Mouse (Mus musculus) stomach, postnatal 0 days (tissue): Measurements from ENCODE around the gene Gm12258. TPM values are rescaled to one million over a fixed set of nuclear protein-coding genes. Genes with fewer than 3 reads are reported as not detected.
"Not testable (repeated sequence)": the region's sequence is repeated elsewhere in the genome, so short reads cannot be mapped to it uniquely, and the experiment has no call there.

Experiments
- ATAC-seq: fragments of 200-750 bp; cut with Nextera tagmentation; 2 replicates; pipeline ENCODE4 v1.8.0; 2017; ENCODE audit not compliant: low FRiP score, low TSS enrichment
- DNase-seq: peaks from one replicate; pipeline ENCODE4 v3.0.0-alpha.2; 2016; ENCODE audit warnings: low spot score
- H3K27ac ChIP-seq: fragments of 300-500 bp; sonication (generic); replicated peaks from 2 replicates; pipeline ENCODE4 v1.5.1; 2014; ENCODE audit warnings: mild to moderate bottlenecking, control low read depth
- H3K27me3 ChIP-seq: fragments of 300-500 bp; sonication (generic); 2 replicates; pipeline ENCODE4 v1.6.1; 2014; ENCODE audit warnings: low read length; ENCODE audit not compliant: control insufficient read depth, insufficient read depth
- H3K36me3 ChIP-seq: fragments of 300-500 bp; sonication (generic); 2 replicates; pipeline ENCODE4 v1.6.1; 2014; ENCODE audit warnings: low read length, mixed read lengths; ENCODE audit not compliant: control insufficient read depth, insufficient read depth
- H3K4me1 ChIP-seq: fragments of 300-500 bp; sonication (generic); replicated peaks from 2 replicates; pipeline ENCODE4 v1.6.1; 2014; ENCODE audit warnings: antibody characterized with exemption; ENCODE audit not compliant: control insufficient read depth, insufficient read depth
- H3K4me2 ChIP-seq: fragments of 300-500 bp; sonication (generic); replicated peaks from 2 replicates; pipeline ENCODE4 v1.6.1; 2014; ENCODE audit warnings: low read depth, mild to moderate bottlenecking, control low read depth, moderate library complexity
- H3K4me3 ChIP-seq: fragments of 300-500 bp; sonication (generic); 2 replicates; pipeline ENCODE4 v1.5.1; 2014; ENCODE audit warnings: low read depth, low read length, control low read depth
- H3K9ac ChIP-seq: fragments of 300-500 bp; sonication (generic); 2 replicates; pipeline ENCODE4 v1.6.1; 2014; ENCODE audit warnings: mild to moderate bottlenecking, low read length, control low read depth, mixed read lengths
- H3K9me3 ChIP-seq: fragments of 300-500 bp; sonication (generic); 2 replicates; pipeline ENCODE4 v1.6.1; 2016; ENCODE audit warnings: low read length; ENCODE audit not compliant: control insufficient read depth
- CTCF ChIP-seq: IDR thresholded peaks from 2 replicates; pipeline ENCODE4 v1.5.1; 2016; ENCODE audit warnings: antibody characterized with exemption, low read depth, mild to moderate bottlenecking, moderate library complexity
- EP300 ChIP-seq: optimal IDR thresholded peaks from 2 replicates; pipeline ENCODE3; 2016; ENCODE audit warnings: antibody characterized with exemption
- WGBS: fragments of 180-500 bp; shearing (Covaris S2); extraction: QIAGEN DNeasy Blood & Tissue Kit; methylation state at CpG from one replicate; pipeline ENCODE4 v1.1.7; 2014; 5-methylcytosine and 5-hydroxymethylcytosine counted together
- polyA plus RNA-seq: library from polyadenylated mRNA; unstranded; fragments of >200 nt; fragmentation: Nextera tagmentation; extraction: Ambion mirVana; gene quantifications from 2 replicates; pipeline ENCODE4 v1.2.1, GENCODE M21; 2015

Gene Gm12258
- 2.4 and 2.6 TPM in 2 replicates for polyA plus RNA-seq

DNA sequence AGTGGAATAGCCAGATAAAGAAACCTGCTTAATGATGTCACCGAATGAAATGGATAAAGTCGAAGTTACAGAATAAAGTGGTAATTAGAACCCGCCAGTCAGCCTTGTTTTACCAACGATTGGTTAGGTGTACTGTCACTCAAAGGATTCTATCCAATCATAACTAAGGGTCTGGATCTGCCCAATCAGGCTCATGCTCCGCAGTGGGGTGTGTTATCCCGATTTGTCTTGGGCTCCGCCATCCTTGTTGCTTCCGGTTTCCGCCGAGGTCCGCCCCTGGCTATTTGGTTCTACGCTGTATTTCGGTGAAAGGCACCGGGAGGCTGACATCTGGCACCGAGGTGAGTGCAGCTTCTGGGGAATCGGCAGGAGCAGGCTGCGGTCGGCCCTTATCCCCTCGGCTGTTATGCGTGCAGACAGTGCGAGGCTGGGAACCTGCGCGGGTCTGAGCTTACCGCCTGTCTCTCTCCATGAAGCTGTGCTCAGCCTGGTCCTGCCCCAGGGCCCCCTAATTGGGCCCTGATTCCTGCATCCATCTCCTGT lies at the start of gene Gm12258:
Gm12258 (plus strand) TSS at position 240 of the 543 bp plus-strand sequence.
- no peaks in the 10 kb centered on the region for H3K4me1 ChIP-seq
- peak within 1 kb of the TSS; percentile 79 for H3K9ac ChIP-seq
- no peaks in the 10 kb centered on the region for H3K9me3 ChIP-seq
- peak within 1 kb of the TSS; percentile 68 for H3K4me2 ChIP-seq
- no peak for TF ChIP-seq CTCF
- no peak for TF ChIP-seq EP300
- peak; percentile 100 for ATAC-seq
- DNase-seq, result peak; percentile 87
- under 1% methylated on average over 24 of the region's 24 CpGs for WGBS
- H3K36me3 ChIP-seq, result 0 out of 2 replicates have a peak, but pooled peaks cover 5% of the 10 kb centered on the region
- no peaks in the 10 kb centered on the region for H3K27me3 ChIP-seq
- H3K27ac ChIP-seq, result peak within 1 kb of the TSS; percentile 45
- H3K4me3 ChIP-seq, result peak within 1 kb of the TSS; percentile 71

GRCm38 (mm10) chr11:58799747-58800146 lies 47.2 kb upstream of the Gm12258 start:
- DNase-seq (peak; percentile 10), ATAC-seq (no peak)
- H3K4me2 ChIP-seq, result no peak overlapping the region
- no peaks in the 10 kb centered on the region for H3K9me3 ChIP-seq
- H3K27me3 ChIP-seq, result no peaks in the 10 kb centered on the region
- H3K36me3 ChIP-seq, result no peaks in the 10 kb centered on the region
- no peak overlapping the region for H3K27ac ChIP-seq
- no peaks in the 10 kb centered on the region; the same call in 1 of the 2 replicates for H3K4me1 ChIP-seq
- TF ChIP-seq CTCF, result no peak
- TF ChIP-seq EP300, result no peak
- H3K9ac ChIP-seq, result no peak overlapping the region
- WGBS, result 67% methylated on average over 5 of the region's 5 CpGs
- H3K4me3 ChIP-seq, result no peak overlapping the region

GRCm38 (mm10) chr11:58801558-58802228 lies 45.3 kb upstream of the Gm12258 start, which contains the start of gene Fam183b:
Fam183b (minus strand) TSS chr11:58801960.
- peak; percentile 66; the same call in 1 of the 2 replicates for ATAC-seq
- H3K27ac ChIP-seq, result no peak within 1 kb of the TSS

DNA sequence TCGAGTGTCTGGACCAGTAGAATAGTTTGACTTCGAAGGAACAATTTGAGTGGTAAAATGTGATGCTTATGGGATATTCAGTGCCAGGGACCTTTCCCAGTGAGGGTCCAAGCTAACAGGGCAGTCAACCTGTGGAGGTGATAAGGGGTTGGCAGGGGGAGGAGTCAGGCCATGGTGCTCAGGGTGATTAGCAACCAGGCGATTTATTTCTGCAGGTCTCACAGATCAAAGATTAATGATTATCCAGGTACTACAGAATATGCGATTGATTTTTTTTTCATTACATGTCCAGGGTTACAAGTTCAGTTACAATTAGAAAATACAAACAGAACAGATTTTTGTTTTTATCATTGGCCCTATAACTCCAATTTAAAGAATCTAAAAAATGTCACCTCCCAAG lies 43.1 kb upstream of the Gm12258 start:
- ATAC-seq, result no peak

More at GRCm38 (mm10) chr11:58801558-58802228, 45.3 kb upstream of the Gm12258 start, which contains the start of gene Fam183b:
- Histone ChIP-seq H3K4me1 (no peaks in the 10 kb centered on the region; the same call in 1 of the 2 replicates), H3K4me2 (peak within 1 kb of the TSS; percentile 6), H3K9me3 (no peaks in the 10 kb centered on the region), H3K27me3 (no peaks in the 10 kb centered on the region), H3K36me3 (no peaks in the 10 kb centered on the region), H3K4me3 (no peak within 1 kb of the TSS), H3K9ac (no peak within 1 kb of the TSS)
- WGBS, result 18% methylated on average over 14 of the region's 14 CpGs
- TF ChIP-seq EP300, result no peak
- no peak for TF ChIP-seq CTCF
- peak; percentile 57 for DNase-seq

GRCm38 (mm10) chr11:58804393-58804792 lies 42.6 kb upstream of the Gm12258 start:
- no peaks in the 10 kb centered on the region; the same call in 1 of the 2 replicates for H3K4me1 ChIP-seq
- H3K27me3 ChIP-seq, result no peaks in the 10 kb centered on the region
- H3K4me3 ChIP-seq, result no peak overlapping the region
- no peak overlapping the region for H3K9ac ChIP-seq
- no peaks in the 10 kb centered on the region for H3K36me3 ChIP-seq
- 21% methylated on average over 2 of the region's 2 CpGs for WGBS
- no peaks in the 10 kb centered on the region for H3K9me3 ChIP-seq
- no peak for TF ChIP-seq EP300
- TF ChIP-seq CTCF, result no peak
- no peak overlapping the region for H3K4me2 ChIP-seq
- ATAC-seq (0 out of 2 replicates have a peak, but pooled peaks have one; percentile 49), DNase-seq (peak; percentile 27)
- no peak overlapping the region for H3K27ac ChIP-seq

More for the DNA sequence above, 43.1 kb upstream of the Gm12258 start:
- TF ChIP-seq CTCF (no peak), EP300 (no peak)
- no peak for DNase-seq
- Histone ChIP-seq H3K9me3 (no peaks in the 10 kb centered on the region), H3K4me2 (no peak overlapping the region), H3K9ac (no peak overlapping the region), H3K27ac (no peak overlapping the region), H3K36me3 (no peaks in the 10 kb centered on the region), H3K27me3 (no peaks in the 10 kb centered on the region), H3K4me1 (no peaks in the 10 kb centered on the region; the same call in 1 of the 2 replicates), H3K4me3 (no peak overlapping the region)
- 29% methylated on average over 4 of the region's 4 CpGs for WGBS

GRCm38 (mm10) chr11:58812001-58812400 lies 35.0 kb upstream of the Gm12258 start:
- H3K27ac ChIP-seq, result no peak overlapping the region
- H3K9ac ChIP-seq, result no peak overlapping the region
- H3K4me3 ChIP-seq, result no peak overlapping the region
- ATAC-seq (no peak), DNase-seq (no peak)
- no peaks in the 10 kb centered on the region for H3K36me3 ChIP-seq
- WGBS, result 0% methylated on average over 1 of the region's 1 CpGs
- no peaks in the 10 kb centered on the region for H3K4me1 ChIP-seq
- no peaks in the 10 kb centered on the region for H3K27me3 ChIP-seq
- TF ChIP-seq EP300, result no peak
- TF ChIP-seq CTCF, result peak; percentile 50
- no peak overlapping the region for H3K4me2 ChIP-seq
- H3K9me3 ChIP-seq, result no peaks in the 10 kb centered on the region

- H3K36me3 ChIP-seq, H3K4me2 ChIP-seq, DNase-seq, H3K27ac ChIP-seq, ATAC-seq, H3K9ac ChIP-seq, H3K27me3 ChIP-seq, H3K4me1 ChIP-seq, H3K4me3 ChIP-seq, H3K9me3 ChIP-seq: not testable (repeated sequence)
- 38% methylated on average over 1 of the region's 1 CpGs for WGBS
Measured at GRCm38 (mm10) chr11:58814700-58815099, 32.3 kb upstream of the Gm12258 start, which contains the start of gene Olfr313. Olfr313 (plus strand) TSS chr11:58815000.
